Mouse (Mus musculus) hindbrain, embryonic 12.5 days (tissue): ENCODE results near the gene Cip2a. TPM values are rescaled to one million over a fixed set of nuclear protein-coding genes. Genes with fewer than 3 reads are reported as not detected.

Experiments
- ATAC-seq: fragments of 200-750 bp; cut with Nextera tagmentation; 2 replicates; pipeline ENCODE4 v1.8.0; 2017; ENCODE audit warnings: moderate TSS enrichment; ENCODE audit not compliant: low FRiP score
- H3K27ac ChIP-seq: fragments of 300-500 bp; sonication (generic); 2 replicates; pipeline ENCODE4 v1.5.1; 2016; ENCODE audit warnings: mild to moderate bottlenecking
- H3K27me3 ChIP-seq: fragments of 300-500 bp; sonication (generic); 2 replicates; pipeline ENCODE4 v1.6.1; 2016; ENCODE audit warnings: mild to moderate bottlenecking
- H3K36me3 ChIP-seq: fragments of 300-500 bp; sonication (generic); 2 replicates; pipeline ENCODE4 v1.6.1; 2016; ENCODE audit warnings: mild to moderate bottlenecking
- H3K4me1 ChIP-seq: fragments of 300-500 bp; sonication (generic); 2 replicates; pipeline ENCODE4 v1.6.1; 2016
- H3K4me2 ChIP-seq: fragments of 300-500 bp; sonication (generic); replicated peaks from 2 replicates; pipeline ENCODE4 v1.6.1; 2016; ENCODE audit warnings: mild to moderate bottlenecking
- H3K4me3 ChIP-seq: fragments of 300-500 bp; sonication (generic); 2 replicates; pipeline ENCODE4 v1.5.1; 2016; ENCODE audit warnings: mild to moderate bottlenecking
- H3K9ac ChIP-seq: fragments of 300-500 bp; sonication (generic); 2 replicates; pipeline ENCODE4 v1.6.1; 2016; ENCODE audit warnings: mild to moderate bottlenecking, moderate library complexity
- H3K9me3 ChIP-seq: fragments of 300-500 bp; sonication (generic); replicated peaks from 2 replicates; pipeline ENCODE4 v1.6.1; 2016; ENCODE audit warnings: mild to moderate bottlenecking
- WGBS: fragments of 180-500 bp; shearing (Covaris S2); methylation state at CpG from one replicate; pipeline ENCODE4 v1.1.7; 2016; 5-methylcytosine and 5-hydroxymethylcytosine counted together
- polyA plus RNA-seq: library from polyadenylated mRNA; unstranded; fragments of >200 nt; fragmentation: Nextera tagmentation; extraction: Ambion mirVana; gene quantifications from 2 replicates; pipeline ENCODE4 v1.2.1, GENCODE M21; 2016

Cip2a gene
- polyA plus RNA-seq, 1 experiment from 2014 or later = 27.9 TPM

DNA sequence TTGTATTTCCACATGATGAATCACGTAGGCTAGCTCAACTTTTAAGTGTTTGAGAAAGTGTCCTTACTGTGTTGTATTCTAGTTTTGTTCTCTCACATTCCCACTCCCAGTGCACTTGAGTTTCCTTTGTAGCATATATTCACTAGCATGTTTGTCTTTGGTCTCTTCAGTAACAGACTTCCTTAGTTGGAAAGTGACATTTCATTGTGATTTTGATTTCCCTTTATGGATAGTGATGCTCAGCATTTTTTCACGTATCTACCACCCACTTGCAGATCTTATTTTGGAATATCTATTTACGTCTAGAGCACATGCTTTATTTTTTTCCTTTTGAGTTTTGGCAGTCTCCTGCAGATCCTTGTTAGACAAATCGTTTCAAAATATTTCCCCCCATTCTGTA lies 43.8 kb downstream of the Cip2a start:
- no peaks in the 10 kb centered on the region for H3K4me1 ChIP-seq
- 89% methylated on average over 4 of the region's 4 CpGs for WGBS
- no peak for ATAC-seq
- no peaks in the 10 kb centered on the region for H3K9me3 ChIP-seq
- no peaks in the 10 kb centered on the region for H3K27me3 ChIP-seq
- no peak overlapping the region for H3K4me2 ChIP-seq
- H3K4me3 ChIP-seq = no peak overlapping the region
- H3K27ac ChIP-seq = no peak overlapping the region
- H3K9ac ChIP-seq = no peak overlapping the region
- no peaks in the 10 kb centered on the region for H3K36me3 ChIP-seq

- H3K27ac ChIP-seq = no peak overlapping the region
- no peak overlapping the region for H3K9ac ChIP-seq
- no peak overlapping the region for H3K4me2 ChIP-seq
- WGBS = 81% methylated on average over 3 of the region's 3 CpGs
- no peaks in the 10 kb centered on the region for H3K4me1 ChIP-seq
- no peak overlapping the region for H3K4me3 ChIP-seq
- ATAC-seq = no peak
- no peaks in the 10 kb centered on the region for H3K27me3 ChIP-seq
- H3K36me3 ChIP-seq = no peaks in the 10 kb centered on the region
- no peaks in the 10 kb centered on the region for H3K9me3 ChIP-seq
Measured at GRCm38 (mm10) chr16:49040554-49041221, 46.7 kb downstream of the Cip2a start.

DNA sequence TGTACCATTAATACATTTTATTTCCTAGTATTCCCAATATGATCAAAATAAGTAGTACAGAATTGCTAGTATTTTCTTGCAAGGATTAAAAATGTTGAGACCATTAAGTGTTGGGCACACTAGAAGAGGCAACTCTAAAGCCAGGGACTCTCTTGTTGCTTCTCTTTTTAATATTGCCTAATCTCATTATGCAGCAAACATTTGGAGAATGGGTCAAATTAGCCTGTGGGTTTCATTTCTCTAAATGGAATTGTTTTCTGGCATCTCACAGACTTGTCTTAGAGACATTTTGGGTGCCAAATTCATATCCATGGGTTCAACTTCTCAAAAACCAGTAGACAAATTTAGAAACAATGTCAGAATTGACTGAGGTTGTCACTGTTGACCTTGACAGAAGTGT lies 55.2 kb downstream of the Cip2a start:
- Histone ChIP-seq H3K9ac (no peak overlapping the region), H3K9me3 (no peaks in the 10 kb centered on the region), H3K4me3 (no peak overlapping the region), H3K4me2 (no peak overlapping the region), H3K27ac (no peak overlapping the region), H3K27me3 (no peaks in the 10 kb centered on the region), H3K36me3 (no peaks in the 10 kb centered on the region), H3K4me1 (no peaks in the 10 kb centered on the region)
- no peak for ATAC-seq

DNA sequence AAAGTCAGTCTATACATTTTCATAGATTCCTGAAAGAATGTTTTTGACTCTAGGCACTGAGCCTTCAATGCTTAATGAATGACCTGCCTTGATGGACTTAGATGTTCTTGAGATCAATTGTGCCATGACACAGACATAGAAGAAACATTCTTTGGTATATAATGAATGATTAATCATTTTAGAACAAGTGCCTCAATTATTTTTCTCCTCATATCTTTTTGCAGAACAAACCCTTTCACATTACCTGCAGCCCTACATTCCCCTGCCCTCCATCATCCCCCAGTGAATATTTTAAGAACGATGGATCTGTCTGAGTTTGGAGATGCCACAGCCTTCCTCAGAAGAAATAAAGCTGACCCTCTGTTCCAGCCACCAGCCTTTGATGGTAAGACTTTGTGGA lies 63.2 kb downstream of the Cip2a start, which contains the start of gene Myh15:
TSS of gene Myh15 (plus strand) at position 301 of the 400 bp plus-strand sequence.
- ATAC-seq = no peak
- Histone ChIP-seq H3K4me3 (no peak within 1 kb of the TSS), H3K9ac (no peak within 1 kb of the TSS), H3K36me3 (no peaks in the 10 kb centered on the region), H3K27me3 (no peaks in the 10 kb centered on the region), H3K27ac (no peak within 1 kb of the TSS), H3K9me3 (no peaks in the 10 kb centered on the region), H3K4me1 (no peaks in the 10 kb centered on the region), H3K4me2 (no peak within 1 kb of the TSS)
- WGBS = 81% methylated on average over 1 of the region's 1 CpGs

Other genes with a start within 250 kb of the Cip2a start
- not detected in 2 replicates for gene Trat1, start 222.2 kb upstream of the Cip2a start, polyA plus RNA-seq
- not detected in 2 replicates for gene Retnlb, start 177.3 kb upstream of the Cip2a start, polyA plus RNA-seq
- gene Retnla, start 151.6 kb upstream of the Cip2a start, polyA plus RNA-seq = not detected in 2 replicates
- 0.39 TPM in 1 of 2 replicates, not detected in the other for gene Retnlg, start 121.6 kb upstream of the Cip2a start, polyA plus RNA-seq
- gene Dzip3, start within 50 bp of the Cip2a start, polyA plus RNA-seq = 44.9 and 56.1 TPM in 2 replicates
- not detected in 2 replicates for gene Myh15, start 63.3 kb downstream of the Cip2a start, polyA plus RNA-seq